Mouse (Mus musculus): ENCODE results near the gene Pcnx. TPM values are rescaled to one million over a fixed set of nuclear protein-coding genes. Genes with fewer than 3 reads are reported as not detected.
"Not testable (repeated sequence)": the region's sequence is repeated elsewhere in the genome, so short reads cannot be mapped to it uniquely, and the experiment has no call there.

The Pcnx gene
- polyA plus RNA-seq, 1 experiment from 2014 or later: 19.9 TPM

DNA sequence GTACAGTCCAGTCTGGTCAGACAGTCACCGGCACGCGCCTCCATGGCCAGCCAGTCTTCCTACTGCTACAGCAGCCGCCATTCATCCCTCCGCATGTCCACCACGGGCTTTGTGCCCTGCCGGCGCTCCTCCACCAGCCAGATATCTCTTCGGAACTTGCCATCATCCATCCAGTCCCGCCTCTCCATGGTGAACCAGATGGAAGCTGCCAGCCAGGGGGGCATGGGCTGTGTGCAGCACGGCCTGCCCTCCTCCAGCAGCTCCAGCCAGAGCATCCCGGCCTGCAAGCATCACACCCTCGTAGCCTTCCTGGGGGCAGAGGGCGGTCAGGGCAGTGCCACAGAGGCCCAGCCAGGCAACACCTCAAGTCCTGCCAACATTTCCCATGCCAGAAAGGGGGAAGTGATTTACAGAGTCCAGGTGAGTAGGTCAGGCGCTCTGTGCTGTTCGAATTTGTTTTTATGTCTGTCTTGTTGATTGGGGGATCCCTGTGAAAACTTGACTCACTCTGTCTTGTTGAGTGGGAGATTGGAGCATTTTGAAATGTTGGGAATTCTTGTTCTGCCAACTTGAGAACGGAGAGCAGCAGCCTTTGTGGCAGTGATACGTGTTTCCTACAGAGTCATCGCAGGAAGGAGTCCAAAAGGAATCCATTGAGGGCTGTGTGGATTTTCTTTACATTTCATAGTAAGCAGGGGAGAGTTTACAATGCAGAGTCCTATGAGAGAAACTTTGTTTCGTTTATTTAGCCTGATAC is 135.3 kb downstream of the Pcnx start:
- Histone ChIP-seq H3K27ac (no peak overlapping the region), H3K9ac (no peak overlapping the region), H3K4me3 (replicated peaks; ENCODE audit: low read length) (no peak overlapping the region), H3K9me3 (ENCODE audit: control insufficient read depth, low read length) (no peaks in the 10 kb centered on the region), H3K27me3 (ENCODE audit: control insufficient read depth, insufficient read depth, low read length) (no peaks in the 10 kb centered on the region), H3K4me2 (replicated peaks) (no peak overlapping the region), H3K36me3 (replicated peaks; ENCODE audit: control insufficient read depth, insufficient read depth) (peaks cover 70% of the 10 kb centered on the region), H3K4me1 (replicated peaks; ENCODE audit: control insufficient read depth, insufficient read depth, low read length) (no peaks in the 10 kb centered on the region)
- 92% methylated on average over 20 of the region's 20 CpGs for WGBS
- ATAC-seq (ENCODE audit: low FRiP score) (no peak), DNase-seq (ENCODE audit: low spot score) (no peak)

DNA sequence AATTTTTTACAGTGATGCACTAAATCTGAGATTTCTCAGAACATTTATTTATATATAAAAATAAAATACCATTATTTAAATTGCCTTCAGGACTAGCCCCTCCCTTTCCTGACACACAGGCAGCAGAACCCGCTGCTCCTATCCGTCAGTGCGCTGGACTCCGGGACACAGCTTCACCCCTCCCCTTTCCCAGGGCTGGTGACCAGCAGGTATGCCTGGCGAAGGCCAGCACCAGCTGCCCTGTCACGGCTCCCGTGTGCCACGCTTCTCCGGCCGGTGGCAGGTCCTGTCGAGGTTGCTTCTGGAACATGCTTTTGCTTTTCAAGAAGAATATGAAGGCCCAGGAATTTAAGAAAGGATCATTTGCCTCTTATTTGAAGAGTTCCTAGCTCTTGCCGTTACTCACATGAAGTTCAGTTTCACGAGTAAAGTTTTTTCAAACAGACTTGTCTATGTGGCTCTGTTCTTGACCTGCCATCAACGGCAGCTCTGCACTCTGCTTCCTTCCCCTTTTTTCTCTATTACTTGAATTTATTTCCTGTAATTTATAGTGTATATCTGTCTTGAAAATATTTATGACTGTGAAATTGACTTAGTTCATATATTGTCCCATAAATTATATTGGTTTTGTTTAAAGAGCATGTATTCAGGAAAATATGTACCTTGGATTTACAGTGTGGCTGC is 137.0 kb downstream of the Pcnx start:
- no peaks in the 10 kb centered on the region for H3K27me3 ChIP-seq (ENCODE audit: control insufficient read depth, insufficient read depth, low read length)
- no peaks in the 10 kb centered on the region for H3K9me3 ChIP-seq (ENCODE audit: control insufficient read depth, low read length)
- 84% methylated on average over 14 of the region's 14 CpGs for WGBS
- H3K36me3 ChIP-seq (replicated peaks; ENCODE audit: control insufficient read depth, insufficient read depth): peaks cover 54% of the 10 kb centered on the region
- no peak overlapping the region for H3K4me2 ChIP-seq (replicated peaks)
- no peaks in the 10 kb centered on the region for H3K4me1 ChIP-seq (replicated peaks; ENCODE audit: control insufficient read depth, insufficient read depth, low read length)
- DNase-seq (ENCODE audit: low spot score) (no peak), ATAC-seq (ENCODE audit: low FRiP score) (no peak)
- no peak overlapping the region for H3K4me3 ChIP-seq (replicated peaks; ENCODE audit: low read length)
- no peak overlapping the region for H3K9ac ChIP-seq
- H3K27ac ChIP-seq: no peak overlapping the region

DNA sequence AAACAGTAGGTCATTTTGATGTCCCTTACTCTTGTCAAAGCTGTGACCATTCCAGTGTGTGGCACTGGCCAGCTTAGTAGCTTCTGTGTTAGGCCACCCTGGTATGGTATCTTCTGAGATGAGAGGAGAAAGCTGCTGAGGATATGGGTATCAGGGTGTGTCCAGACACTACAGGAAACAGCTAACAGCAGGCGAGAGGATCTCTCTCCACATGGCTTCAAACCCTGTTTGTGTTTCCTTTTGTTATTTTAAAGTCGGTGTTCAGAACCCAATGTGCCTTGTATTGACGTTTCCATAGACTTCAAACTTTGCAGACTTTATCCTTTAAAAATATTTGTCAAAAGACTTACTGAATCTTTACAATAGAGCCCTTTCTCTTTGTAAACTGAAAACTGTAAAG is 137.7 kb downstream of the Pcnx start:
- Histone ChIP-seq H3K4me2 (replicated peaks) (no peak overlapping the region), H3K9me3 (ENCODE audit: control insufficient read depth, low read length) (no peaks in the 10 kb centered on the region), H3K9ac (no peak overlapping the region), H3K36me3 (replicated peaks; ENCODE audit: control insufficient read depth, insufficient read depth) (peaks cover 47% of the 10 kb centered on the region), H3K27ac (no peak overlapping the region), H3K4me1 (replicated peaks; ENCODE audit: control insufficient read depth, insufficient read depth, low read length) (no peaks in the 10 kb centered on the region), H3K27me3 (ENCODE audit: control insufficient read depth, insufficient read depth, low read length) (no peaks in the 10 kb centered on the region), H3K4me3 (replicated peaks; ENCODE audit: low read length) (no peak overlapping the region)
- ATAC-seq (ENCODE audit: low FRiP score) (no peak), DNase-seq (ENCODE audit: low spot score) (no peak)
- WGBS: 47% methylated on average over 3 of the region's 3 CpGs

DNA sequence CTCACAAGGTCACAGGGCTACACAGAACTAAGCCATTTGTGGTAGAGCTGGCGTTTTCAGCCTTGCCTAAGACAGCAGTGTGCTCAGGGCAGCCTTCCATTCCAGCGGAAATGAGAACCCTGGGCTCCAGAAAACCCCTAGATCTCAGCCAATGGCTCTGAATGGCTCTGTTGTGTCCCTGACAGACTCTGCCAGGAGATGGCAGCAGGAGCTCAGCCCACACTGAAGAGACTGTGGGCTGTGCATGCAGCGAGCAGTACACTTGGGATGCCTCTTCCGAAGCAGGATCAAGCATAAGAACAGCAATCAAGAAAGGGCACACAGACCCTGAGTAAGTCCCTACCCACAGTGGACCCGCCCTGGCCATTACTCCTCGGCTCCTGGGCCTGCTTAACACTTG is 142.9 kb downstream of the Pcnx start:
- H3K27me3 ChIP-seq (ENCODE audit: control insufficient read depth, insufficient read depth, low read length); H3K9ac ChIP-seq; H3K4me1 ChIP-seq (replicated peaks; ENCODE audit: control insufficient read depth, insufficient read depth, low read length); H3K9me3 ChIP-seq (ENCODE audit: control insufficient read depth, low read length); H3K27ac ChIP-seq; H3K4me3 ChIP-seq (replicated peaks; ENCODE audit: low read length); H3K4me2 ChIP-seq (replicated peaks); H3K36me3 ChIP-seq (replicated peaks; ENCODE audit: control insufficient read depth, insufficient read depth); DNase-seq (ENCODE audit: low spot score): not testable (repeated sequence)
- WGBS: no CpG with 5 or more reads among the region's 6 CpGs
- ATAC-seq (ENCODE audit: low FRiP score): peak; percentile 91

- ATAC-seq (ENCODE audit: low FRiP score): peak; percentile 90
- no CpG with 5 or more reads among the region's 6 CpGs for WGBS
- H3K27me3 ChIP-seq (ENCODE audit: control insufficient read depth, insufficient read depth, low read length); H3K27ac ChIP-seq; H3K4me3 ChIP-seq (replicated peaks; ENCODE audit: low read length); DNase-seq (ENCODE audit: low spot score); H3K9ac ChIP-seq; H3K4me2 ChIP-seq (replicated peaks); H3K4me1 ChIP-seq (replicated peaks; ENCODE audit: control insufficient read depth, insufficient read depth, low read length); H3K36me3 ChIP-seq (replicated peaks; ENCODE audit: control insufficient read depth, insufficient read depth); H3K9me3 ChIP-seq (ENCODE audit: control insufficient read depth, low read length): not testable (repeated sequence)
Observed at GRCm38 (mm10) chr12:82025901-82026633, 166.2 kb downstream of the Pcnx start.

DNA sequence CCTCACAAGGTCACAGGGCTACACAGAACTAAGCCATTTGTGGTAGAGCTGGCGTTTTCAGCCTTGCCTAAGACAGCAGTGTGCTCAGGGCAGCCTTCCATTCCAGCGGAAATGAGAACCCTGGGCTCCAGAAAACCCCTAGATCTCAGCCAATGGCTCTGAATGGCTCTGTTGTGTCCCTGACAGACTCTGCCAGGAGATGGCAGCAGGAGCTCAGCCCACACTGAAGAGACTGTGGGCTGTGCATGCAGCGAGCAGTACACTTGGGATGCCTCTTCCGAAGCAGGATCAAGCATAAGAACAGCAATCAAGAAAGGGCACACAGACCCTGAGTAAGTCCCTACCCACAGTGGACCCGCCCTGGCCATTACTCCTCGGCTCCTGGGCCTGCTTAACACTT is 173.7 kb downstream of the Pcnx start:
- H3K9ac ChIP-seq; H3K36me3 ChIP-seq (replicated peaks; ENCODE audit: control insufficient read depth, insufficient read depth); H3K4me1 ChIP-seq (replicated peaks; ENCODE audit: control insufficient read depth, insufficient read depth, low read length); H3K9me3 ChIP-seq (ENCODE audit: control insufficient read depth, low read length); H3K4me3 ChIP-seq (replicated peaks; ENCODE audit: low read length); H3K27ac ChIP-seq; H3K4me2 ChIP-seq (replicated peaks); DNase-seq (ENCODE audit: low spot score); H3K27me3 ChIP-seq (ENCODE audit: control insufficient read depth, insufficient read depth, low read length): not testable (repeated sequence)
- peak; percentile 94 for ATAC-seq (ENCODE audit: low FRiP score)
- WGBS: no CpG with 5 or more reads among the region's 6 CpGs

DNA sequence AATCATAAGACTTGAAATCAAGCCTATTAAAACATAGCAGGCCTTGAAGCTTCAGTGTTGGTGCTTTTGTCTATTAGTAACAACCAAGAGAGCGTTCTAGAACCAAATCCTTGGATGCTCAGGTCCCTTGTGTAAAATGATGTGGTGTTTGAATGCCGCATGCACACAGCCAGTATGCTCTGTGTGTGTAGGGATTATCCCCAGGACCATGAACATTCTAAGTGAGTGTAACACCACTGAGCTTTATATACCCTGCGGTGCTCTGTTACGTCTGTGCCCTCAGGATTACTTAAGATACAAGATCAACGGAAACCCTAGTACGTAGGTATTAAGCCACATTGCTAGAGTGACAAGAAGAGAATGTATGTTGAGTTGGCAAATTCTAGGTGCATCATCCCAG is 174.2 kb downstream of the Pcnx start:
- H3K27me3 ChIP-seq (ENCODE audit: control insufficient read depth, insufficient read depth, low read length); DNase-seq (ENCODE audit: low spot score); H3K9ac ChIP-seq; H3K4me2 ChIP-seq (replicated peaks); H3K27ac ChIP-seq; H3K36me3 ChIP-seq (replicated peaks; ENCODE audit: control insufficient read depth, insufficient read depth); H3K4me1 ChIP-seq (replicated peaks; ENCODE audit: control insufficient read depth, insufficient read depth, low read length); ATAC-seq (ENCODE audit: low FRiP score); H3K9me3 ChIP-seq (ENCODE audit: control insufficient read depth, low read length); H3K4me3 ChIP-seq (replicated peaks; ENCODE audit: low read length): not testable (repeated sequence)
- no CpG with 5 or more reads among the region's 6 CpGs for WGBS

- H3K9ac ChIP-seq; H3K27ac ChIP-seq; H3K4me3 ChIP-seq (replicated peaks; ENCODE audit: low read length); H3K36me3 ChIP-seq (replicated peaks; ENCODE audit: control insufficient read depth, insufficient read depth); DNase-seq (ENCODE audit: low spot score); H3K4me2 ChIP-seq (replicated peaks); H3K9me3 ChIP-seq (ENCODE audit: control insufficient read depth, low read length); H3K27me3 ChIP-seq (ENCODE audit: control insufficient read depth, insufficient read depth, low read length); H3K4me1 ChIP-seq (replicated peaks; ENCODE audit: control insufficient read depth, insufficient read depth, low read length): not testable (repeated sequence)
- no CpG with 5 or more reads among the region's 4 CpGs for WGBS
- peak; percentile 11; the same call in 1 of the 2 replicates for ATAC-seq (ENCODE audit: low FRiP score)
Observed at GRCm38 (mm10) chr12:82044078-82044477, 184.3 kb downstream of the Pcnx start.
